Mouse (Mus musculus) CD4-positive naive resting alpha-beta T cell, adult 57 days (primary cell): ENCODE measurements around the gene Angptl4. TPM values are rescaled to one million over a fixed set of nuclear protein-coding genes. Genes with fewer than 3 reads are reported as not detected.

Source experiments
- total RNA-seq: library from RNA; stranded (reverse); gene quantifications from one replicate; pipeline ENCODE4 v1.2.4, GENCODE M21; 2023

Angptl4 gene
- 1.1 TPM for total RNA-seq

GRCm38 (mm10) chr17:33781124-33781977 is at the start of gene Angptl4:
Gene Angptl4, minus strand, starts transcription at chr17:33781830.

GRCm38 (mm10) chr17:33824084-33824996 is 42.7 kb upstream of the Angptl4 start, which contains the start of the genes Rps28 and Ndufa7:
Gene Rps28, minus strand, starts transcription at chr17:33824562.
Gene Ndufa7, plus strand, starts transcription at chr17:33824572.

GRCm38 (mm10) chr17:33810334-33811141 is 28.9 kb upstream of the Angptl4 start, which contains the start of gene Kank3:
Gene Kank3, plus strand, starts transcription at chr17:33810519.

GRCm38 (mm10) chr17:33760255-33761165 is 21.1 kb downstream of the Angptl4 start, which contains the start of gene Rab11b:
Gene Rab11b, minus strand, starts transcription at chr17:33760530.

Other genes starting within 250 kb of the Angptl4 start
- gene Myo1f, start 226.1 kb downstream of the Angptl4 start, total RNA-seq: 9.5 TPM
- gene Zfp414, start 152.7 kb downstream of the Angptl4 start, total RNA-seq: 41.4 TPM
- gene Pram1, start 143.8 kb downstream of the Angptl4 start, total RNA-seq: 4.3 TPM
- 342 TPM for gene Hnrnpm, start 95.0 kb downstream of the Angptl4 start, total RNA-seq
- gene March2, start 63.2 kb downstream of the Angptl4 start, total RNA-seq: 59.5 TPM
- gene Rab11b, start 21.3 kb downstream of the Angptl4 start, total RNA-seq: 213 TPM
- 1.9 TPM for gene Kank3, start 28.7 kb upstream of the Angptl4 start, total RNA-seq
- gene Rps28, start 42.7 kb upstream of the Angptl4 start, total RNA-seq: 5,043 TPM
- 121 TPM for gene Ndufa7, start 42.7 kb upstream of the Angptl4 start, total RNA-seq
- 8.2 TPM for gene Cd320, start 61.3 kb upstream of the Angptl4 start, total RNA-seq
- gene Gm7029, start 92.0 kb upstream of the Angptl4 start, total RNA-seq: not detected
- gene Kifc1, start 108.8 kb upstream of the Angptl4 start, total RNA-seq: 11.2 TPM
- gene Platr17, start 123.3 kb upstream of the Angptl4 start, total RNA-seq: 2.3 TPM
- gene Daxx, start 127.6 kb upstream of the Angptl4 start, total RNA-seq: 68.7 TPM
- gene Tapbp, start 134.1 kb upstream of the Angptl4 start, total RNA-seq: 309 TPM
- 29.6 TPM for gene Zbtb22, start 134.1 kb upstream of the Angptl4 start, total RNA-seq
- 187 TPM for gene Rgl2, start 147.7 kb upstream of the Angptl4 start, total RNA-seq
- gene Pfdn6, start 158.5 kb upstream of the Angptl4 start, total RNA-seq: 61.6 TPM
- 60.7 TPM for gene Wdr46, start 158.8 kb upstream of the Angptl4 start, total RNA-seq
- gene B3galt4, start 169.7 kb upstream of the Angptl4 start, total RNA-seq: 14.8 TPM
- gene Vps52, start 174.0 kb upstream of the Angptl4 start, total RNA-seq: 55.2 TPM
- gene Rps18, start 174.2 kb upstream of the Angptl4 start, total RNA-seq: 2,022 TPM
- gene H2-K1, start 218.5 kb upstream of the Angptl4 start, total RNA-seq: 4,746 TPM
- 26.4 TPM for gene Ring1, start 242.8 kb upstream of the Angptl4 start, total RNA-seq
- gene H2-Ke6, start 246.2 kb upstream of the Angptl4 start, total RNA-seq: 130 TPM
- 107 TPM for gene Slc39a7, start 249.9 kb upstream of the Angptl4 start, total RNA-seq
- 109 TPM for gene Rxrb, start 250.0 kb upstream of the Angptl4 start, total RNA-seq